Mouse (Mus musculus) stomach, postnatal 0 days (tissue): Measurements from ENCODE around the gene Gfpt2. TPM values are rescaled to one million over a fixed set of nuclear protein-coding genes. Genes with fewer than 3 reads are reported as not detected.
"Not testable (repeated sequence)": the region's sequence is repeated elsewhere in the genome, so short reads cannot be mapped to it uniquely, and the experiment has no call there.

Experiments
- ATAC-seq: fragments of 200-750 bp; cut with Nextera tagmentation; 2 replicates; pipeline ENCODE4 v1.8.0; 2017; ENCODE audit not compliant: low FRiP score, low TSS enrichment
- DNase-seq: peaks from one replicate; pipeline ENCODE4 v3.0.0-alpha.2; 2016; ENCODE audit warnings: low spot score
- H3K27ac ChIP-seq: fragments of 300-500 bp; sonication (generic); replicated peaks from 2 replicates; pipeline ENCODE4 v1.5.1; 2014; ENCODE audit warnings: mild to moderate bottlenecking, control low read depth
- H3K27me3 ChIP-seq: fragments of 300-500 bp; sonication (generic); 2 replicates; pipeline ENCODE4 v1.6.1; 2014; ENCODE audit warnings: low read length; ENCODE audit not compliant: control insufficient read depth, insufficient read depth
- H3K36me3 ChIP-seq: fragments of 300-500 bp; sonication (generic); 2 replicates; pipeline ENCODE4 v1.6.1; 2014; ENCODE audit warnings: low read length, mixed read lengths; ENCODE audit not compliant: control insufficient read depth, insufficient read depth
- H3K4me1 ChIP-seq: fragments of 300-500 bp; sonication (generic); replicated peaks from 2 replicates; pipeline ENCODE4 v1.6.1; 2014; ENCODE audit warnings: antibody characterized with exemption; ENCODE audit not compliant: control insufficient read depth, insufficient read depth
- H3K4me2 ChIP-seq: fragments of 300-500 bp; sonication (generic); replicated peaks from 2 replicates; pipeline ENCODE4 v1.6.1; 2014; ENCODE audit warnings: low read depth, mild to moderate bottlenecking, control low read depth, moderate library complexity
- H3K4me3 ChIP-seq: fragments of 300-500 bp; sonication (generic); 2 replicates; pipeline ENCODE4 v1.5.1; 2014; ENCODE audit warnings: low read depth, low read length, control low read depth
- H3K9ac ChIP-seq: fragments of 300-500 bp; sonication (generic); 2 replicates; pipeline ENCODE4 v1.6.1; 2014; ENCODE audit warnings: mild to moderate bottlenecking, low read length, control low read depth, mixed read lengths
- H3K9me3 ChIP-seq: fragments of 300-500 bp; sonication (generic); 2 replicates; pipeline ENCODE4 v1.6.1; 2016; ENCODE audit warnings: low read length; ENCODE audit not compliant: control insufficient read depth
- CTCF ChIP-seq: IDR thresholded peaks from 2 replicates; pipeline ENCODE4 v1.5.1; 2016; ENCODE audit warnings: antibody characterized with exemption, low read depth, mild to moderate bottlenecking, moderate library complexity
- EP300 ChIP-seq: optimal IDR thresholded peaks from 2 replicates; pipeline ENCODE3; 2016; ENCODE audit warnings: antibody characterized with exemption
- WGBS: fragments of 180-500 bp; shearing (Covaris S2); extraction: QIAGEN DNeasy Blood & Tissue Kit; methylation state at CpG from one replicate; pipeline ENCODE4 v1.1.7; 2014; 5-methylcytosine and 5-hydroxymethylcytosine counted together
- polyA plus RNA-seq: library from polyadenylated mRNA; unstranded; fragments of >200 nt; fragmentation: Nextera tagmentation; extraction: Ambion mirVana; gene quantifications from 2 replicates; pipeline ENCODE4 v1.2.1, GENCODE M21; 2015

Gene Gfpt2
- polyA plus RNA-seq, 1 experiment from 2014 or later: 2.8 TPM

DNA sequence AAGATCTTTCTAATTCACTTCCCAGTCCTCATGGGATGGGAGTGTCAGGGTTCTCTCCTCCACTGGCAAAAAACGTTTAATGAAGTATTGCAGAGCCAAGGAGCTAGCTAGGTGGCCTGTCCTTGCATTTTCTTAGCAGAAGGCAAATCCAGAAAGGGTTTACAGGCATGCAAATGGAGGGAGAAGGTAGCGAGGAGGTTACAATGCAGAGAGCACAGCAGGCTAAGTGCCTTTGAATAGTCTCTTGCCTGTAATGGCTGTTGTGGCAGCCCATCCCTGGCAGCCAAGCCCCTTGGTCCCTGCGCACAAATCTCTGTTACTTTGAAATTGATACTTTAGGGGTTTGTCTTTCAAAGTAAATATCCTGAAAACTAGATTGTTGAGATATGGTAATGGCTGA lies 12.2 kb downstream of the Gfpt2 start:
- Histone ChIP-seq H3K36me3 (no peaks in the 10 kb centered on the region), H3K27ac (no peak overlapping the region), H3K4me3 (no peak overlapping the region), H3K9me3 (no peaks in the 10 kb centered on the region), H3K4me2 (no peak overlapping the region), H3K4me1 (no peaks in the 10 kb centered on the region), H3K9ac (no peak overlapping the region), H3K27me3 (no peaks in the 10 kb centered on the region)
- ATAC-seq (no peak), DNase-seq (no peak)
- TF ChIP-seq CTCF (no peak), EP300 (no peak)
- WGBS: 61% methylated on average over 3 of the region's 3 CpGs

DNA sequence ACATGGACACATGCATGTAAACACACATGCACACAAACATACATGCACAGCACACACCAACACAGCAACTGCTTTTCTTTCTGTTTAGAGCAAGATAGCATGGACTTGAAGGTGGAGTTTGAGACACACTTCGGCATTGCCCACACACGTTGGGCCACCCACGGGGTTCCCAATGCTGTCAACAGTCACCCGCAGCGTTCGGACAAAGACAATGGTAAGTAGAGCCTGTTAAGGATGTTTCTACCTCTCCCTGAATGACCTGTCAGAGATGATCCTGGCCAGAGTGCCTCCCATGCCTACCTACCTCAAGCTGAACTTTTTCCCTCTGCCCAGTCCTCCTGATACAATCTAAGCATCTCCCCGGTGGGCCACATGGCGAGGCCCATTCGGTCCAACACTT lies 15.0 kb downstream of the Gfpt2 start:
- no peak overlapping the region for H3K4me2 ChIP-seq
- no peak overlapping the region for H3K4me3 ChIP-seq
- H3K27me3 ChIP-seq: no peaks in the 10 kb centered on the region
- ATAC-seq (no peak), DNase-seq (no peak)
- H3K27ac ChIP-seq: no peak overlapping the region
- H3K9me3 ChIP-seq: no peaks in the 10 kb centered on the region
- TF ChIP-seq EP300: no peak
- TF ChIP-seq CTCF: no peak
- 94% methylated on average over 9 of the region's 9 CpGs for WGBS
- H3K36me3 ChIP-seq: no peaks in the 10 kb centered on the region
- no peaks in the 10 kb centered on the region for H3K4me1 ChIP-seq
- no peak overlapping the region for H3K9ac ChIP-seq

DNA sequence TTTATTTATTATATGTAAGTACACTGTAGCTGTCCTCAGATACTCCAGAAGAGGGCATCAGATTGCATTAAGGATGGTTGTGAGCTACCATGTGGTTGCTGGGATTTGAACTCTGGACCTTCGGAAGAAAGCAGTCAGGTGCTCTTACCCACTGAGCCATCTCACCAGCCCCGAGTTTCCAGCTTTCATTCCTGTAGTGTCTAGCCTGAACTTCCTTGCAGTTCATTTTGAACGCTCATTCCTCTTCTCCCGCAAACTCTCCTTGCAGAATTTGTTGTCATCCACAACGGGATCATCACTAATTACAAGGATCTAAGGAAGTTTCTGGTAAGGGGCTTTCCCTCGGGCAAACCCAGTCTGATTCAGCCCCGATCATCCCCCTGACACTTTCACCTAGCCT lies 16.7 kb downstream of the Gfpt2 start:
- H3K36me3 ChIP-seq, ATAC-seq, H3K27ac ChIP-seq, H3K9ac ChIP-seq, H3K4me3 ChIP-seq, H3K9me3 ChIP-seq, H3K4me1 ChIP-seq, DNase-seq, H3K4me2 ChIP-seq, H3K27me3 ChIP-seq: not testable (repeated sequence)
- WGBS: 81% methylated on average over 7 of the region's 7 CpGs

DNA sequence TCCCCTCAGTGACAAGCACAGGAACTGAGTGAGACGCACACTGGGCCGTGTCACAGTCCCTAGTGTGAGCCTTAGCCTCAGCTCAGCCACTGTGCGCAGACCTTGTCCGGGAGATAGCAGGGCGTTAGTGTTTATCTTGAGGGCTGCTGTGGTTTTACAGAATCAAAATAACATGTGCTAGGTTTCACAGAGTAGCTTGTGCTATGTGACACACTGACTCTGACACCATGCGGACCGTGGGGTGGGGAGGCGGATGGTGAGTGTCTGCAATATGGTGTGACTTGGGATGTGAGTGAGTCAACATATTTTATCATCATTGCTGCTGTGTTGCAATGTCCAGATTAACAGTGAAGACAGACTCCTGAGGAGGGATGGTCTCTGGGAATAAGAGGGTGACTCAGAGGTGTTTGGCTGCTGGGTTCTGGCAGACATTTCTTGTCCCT lies 17.1 kb downstream of the Gfpt2 start:
- no peak for DNase-seq
- no peak overlapping the region for H3K4me2 ChIP-seq
- H3K9me3 ChIP-seq: no peaks in the 10 kb centered on the region
- no peak overlapping the region for H3K4me3 ChIP-seq
- WGBS: 73% methylated on average over 8 of the region's 8 CpGs
- H3K27ac ChIP-seq: no peak overlapping the region
- H3K9ac ChIP-seq: no peak overlapping the region
- ATAC-seq: peak; percentile 53; the same call in 1 of the 2 replicates
- H3K36me3 ChIP-seq: no peaks in the 10 kb centered on the region
- TF ChIP-seq EP300: no peak
- no peak for TF ChIP-seq CTCF
- no peaks in the 10 kb centered on the region for H3K27me3 ChIP-seq
- H3K4me1 ChIP-seq: no peaks in the 10 kb centered on the region

DNA sequence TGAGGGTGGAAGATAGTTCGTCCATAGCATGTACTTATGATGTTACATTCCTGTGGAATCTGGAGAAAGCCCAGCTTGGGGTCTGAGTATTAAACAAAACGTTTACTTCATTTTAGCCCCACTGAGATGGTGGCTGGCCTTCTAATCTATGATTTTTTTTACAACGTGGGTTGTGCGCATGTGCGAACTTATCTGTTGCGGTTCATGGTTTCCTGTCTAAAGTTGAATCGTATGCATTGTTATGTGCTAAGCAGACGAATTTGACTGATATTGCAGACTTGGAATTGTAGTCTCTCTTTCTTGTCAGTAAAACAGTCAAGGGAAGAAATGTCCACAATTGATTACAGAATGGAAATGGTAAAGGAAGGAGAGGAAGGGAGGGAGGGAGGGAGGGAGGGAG lies 17.9 kb downstream of the Gfpt2 start:
- no peaks in the 10 kb centered on the region for H3K4me1 ChIP-seq
- no peak for DNase-seq
- TF ChIP-seq EP300: no peak
- WGBS: 78% methylated on average over 8 of the region's 8 CpGs
- no peak overlapping the region for H3K4me2 ChIP-seq
- no peak for ATAC-seq
- no peaks in the 10 kb centered on the region for H3K27me3 ChIP-seq
- no peaks in the 10 kb centered on the region for H3K36me3 ChIP-seq
- no peak overlapping the region for H3K9ac ChIP-seq
- no peak overlapping the region for H3K27ac ChIP-seq
- H3K9me3 ChIP-seq: no peaks in the 10 kb centered on the region
- no peak overlapping the region for H3K4me3 ChIP-seq

DNA sequence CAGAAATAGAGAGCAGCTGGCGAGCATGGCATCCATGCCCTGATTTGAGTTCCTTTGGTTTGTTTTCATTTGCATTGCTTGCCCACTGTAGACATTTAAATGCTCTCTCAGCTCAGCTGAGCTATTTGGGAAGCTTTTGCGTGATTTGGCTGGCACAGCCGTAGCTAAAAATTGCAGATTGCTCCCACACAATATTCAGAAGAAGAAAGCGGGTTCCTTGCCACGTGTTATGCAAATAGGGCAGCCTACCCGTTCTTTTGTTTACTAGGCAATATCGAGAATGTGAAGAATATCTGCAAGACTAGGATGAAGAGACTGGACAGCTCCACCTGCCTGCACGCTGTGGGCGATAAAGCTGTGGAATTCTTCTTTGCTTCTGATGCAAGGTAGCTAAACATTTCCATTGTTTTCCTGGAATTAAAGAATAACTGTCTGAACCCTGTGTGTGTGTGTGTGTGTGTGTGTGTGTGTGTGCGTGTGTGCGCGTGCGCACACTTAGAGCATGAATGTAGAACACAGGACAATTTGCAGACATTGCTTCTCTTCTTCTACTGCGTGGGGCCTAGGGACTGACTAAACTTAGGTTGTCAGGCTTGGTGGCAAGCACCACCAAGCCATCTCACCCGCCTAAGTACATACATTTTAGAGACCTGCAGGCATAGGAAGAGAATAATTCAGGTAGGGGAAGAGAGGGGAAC lies 25.0 kb downstream of the Gfpt2 start:
- DNase-seq: no peak
- H3K9me3 ChIP-seq: no peaks in the 10 kb centered on the region
- no peaks in the 10 kb centered on the region for H3K27me3 ChIP-seq
- WGBS: 81% methylated on average over 15 of the region's 15 CpGs
- no peak overlapping the region for H3K9ac ChIP-seq
- H3K4me2 ChIP-seq: no peak overlapping the region
- H3K4me3 ChIP-seq: no peak overlapping the region
- H3K4me1 ChIP-seq: no peaks in the 10 kb centered on the region
- no peak for TF ChIP-seq EP300
- no peak for ATAC-seq
- H3K27ac ChIP-seq: no peak overlapping the region
- H3K36me3 ChIP-seq: no peaks in the 10 kb centered on the region
